Mouse (Mus musculus): ENCODE data around the gene Zar1. TPM values are rescaled to one million over a fixed set of nuclear protein-coding genes. Genes with fewer than 3 reads are reported as not detected.
"Not testable (repeated sequence)": the region's sequence is repeated elsewhere in the genome, so short reads cannot be mapped to it uniquely, and the experiment has no call there.

Zar1 gene
- polyA plus RNA-seq (2015; fragmentation: Nextera tagmentation; extraction: Ambion mirVana), result 0.15 and 0.25 TPM in 2 replicates

DNA sequence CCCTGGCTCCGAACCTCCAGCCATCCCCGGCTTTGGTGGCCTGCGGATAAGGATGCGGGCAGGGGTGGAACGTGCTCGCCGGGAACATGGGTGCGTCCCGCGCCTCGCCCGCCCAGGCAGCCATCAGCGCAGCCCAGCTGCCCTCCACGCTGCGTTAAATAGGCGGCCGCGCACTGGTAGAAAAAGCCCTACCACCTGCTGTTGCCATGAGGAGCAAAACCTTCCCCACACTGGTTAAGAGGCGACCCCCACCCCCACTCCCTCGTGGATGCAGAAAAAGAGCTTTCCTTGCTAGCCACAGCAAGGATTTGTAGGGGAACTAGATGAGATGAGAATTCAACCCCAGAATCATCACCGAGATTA is at the start of gene Zar1:
Zar1 (minus strand) TSS at position 285 of the 363 bp plus-strand sequence.
- H3K27me3 ChIP-seq (replicated peaks), result peaks cover 53% of the 10 kb centered on the region
- H3K4me3 ChIP-seq, result peak within 1 kb of the TSS; percentile 57
- WGBS, result 7% methylated on average over 18 of the region's 21 CpGs
- not testable (repeated sequence) for H3K4me1 ChIP-seq; H3K9me3 ChIP-seq; ATAC-seq (ENCODE audit: extremely low read depth, insufficient number of reproducible peaks, low FRiP score, low TSS enrichment); H3K36me3 ChIP-seq; H3K27ac ChIP-seq (replicated peaks)
- H3K9ac ChIP-seq, result peak within 1 kb of the TSS; percentile 78
- H3K4me2 ChIP-seq, result peak within 1 kb of the TSS; percentile 89

DNA sequence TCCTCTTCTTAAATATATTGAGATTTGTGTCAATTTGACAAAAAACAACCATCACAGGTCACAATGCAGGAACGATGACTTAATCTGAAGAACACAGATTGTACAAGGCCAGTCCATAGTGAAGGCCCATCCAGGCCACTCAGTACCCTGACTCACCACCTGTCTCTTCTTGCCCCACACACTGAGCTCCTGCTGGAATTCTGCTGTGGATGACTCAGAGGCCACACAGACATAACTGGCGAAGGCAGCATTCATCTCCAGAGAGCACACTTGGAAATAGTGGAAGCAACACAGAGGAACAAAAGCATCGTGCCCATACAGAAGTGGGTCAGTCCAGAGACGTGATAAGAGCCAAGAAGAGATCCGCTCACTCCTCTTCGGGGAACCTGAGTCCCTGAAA is 49.0 kb upstream of the Zar1 start:
- H3K4me2 ChIP-seq, result no peak overlapping the region
- H3K27ac ChIP-seq (replicated peaks), result no peak overlapping the region
- no peaks in the 10 kb centered on the region for H3K27me3 ChIP-seq (replicated peaks)
- H3K4me3 ChIP-seq, result no peak overlapping the region
- H3K9me3 ChIP-seq, result no peaks in the 10 kb centered on the region
- H3K9ac ChIP-seq, result no peak overlapping the region
- ATAC-seq (ENCODE audit: extremely low read depth, insufficient number of reproducible peaks, low FRiP score, low TSS enrichment), result no peak
- no peaks in the 10 kb centered on the region for H3K4me1 ChIP-seq
- 68% methylated on average over 6 of the region's 6 CpGs for WGBS
- H3K36me3 ChIP-seq, result no peaks in the 10 kb centered on the region

DNA sequence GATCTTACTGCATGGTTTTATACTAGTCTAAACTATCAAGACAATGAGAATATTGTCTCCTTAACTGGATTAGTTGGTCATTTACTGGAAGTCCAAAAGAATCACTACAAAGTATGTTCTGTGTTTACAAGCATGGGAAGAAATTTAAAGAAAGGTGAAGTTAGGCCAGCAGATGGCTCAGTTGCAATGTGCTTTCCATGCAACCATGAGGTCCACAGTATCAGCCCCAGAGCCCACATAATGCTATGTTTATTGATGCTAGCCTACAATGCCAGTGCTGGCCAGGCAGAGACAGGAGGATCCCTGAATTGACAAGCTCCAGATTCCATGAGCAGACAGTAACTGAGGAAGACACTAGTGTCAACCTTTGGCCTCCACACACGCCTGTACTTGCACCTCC is 40.0 kb upstream of the Zar1 start:
- 68% methylated on average over 1 of the region's 1 CpGs for WGBS
- no peaks in the 10 kb centered on the region for H3K36me3 ChIP-seq
- H3K27me3 ChIP-seq (replicated peaks), result no peaks in the 10 kb centered on the region
- H3K9ac ChIP-seq, result no peak overlapping the region
- H3K4me3 ChIP-seq, result no peak overlapping the region
- H3K4me2 ChIP-seq, result no peak overlapping the region
- no peak overlapping the region for H3K27ac ChIP-seq (replicated peaks)
- no peak for ATAC-seq (ENCODE audit: extremely low read depth, insufficient number of reproducible peaks, low FRiP score, low TSS enrichment)
- no peaks in the 10 kb centered on the region for H3K9me3 ChIP-seq
- no peaks in the 10 kb centered on the region for H3K4me1 ChIP-seq

DNA sequence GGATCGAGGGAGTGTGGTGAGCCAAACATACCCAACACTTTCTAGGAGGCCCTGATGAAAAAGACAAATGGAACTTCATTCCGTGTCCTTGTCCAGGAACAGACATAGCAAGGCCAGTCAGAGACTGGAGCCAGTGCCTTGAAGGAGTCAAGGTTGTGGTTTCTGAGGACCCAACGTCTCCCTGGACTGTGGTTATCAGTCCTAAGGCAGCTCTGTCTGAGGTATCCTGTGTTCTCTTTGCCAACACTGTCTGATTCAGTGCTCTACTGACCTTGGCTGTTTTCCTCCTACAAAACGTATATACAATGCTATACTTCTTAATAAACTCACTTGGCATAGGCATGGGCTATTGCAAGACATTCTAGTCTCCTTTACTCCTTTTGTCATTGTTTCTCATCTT is 36.4 kb upstream of the Zar1 start:
- WGBS, result 71% methylated on average over 4 of the region's 4 CpGs
- no peak overlapping the region for H3K4me3 ChIP-seq
- no peaks in the 10 kb centered on the region for H3K36me3 ChIP-seq
- no peak overlapping the region for H3K9ac ChIP-seq
- no peaks in the 10 kb centered on the region for H3K4me1 ChIP-seq
- no peak for ATAC-seq (ENCODE audit: extremely low read depth, insufficient number of reproducible peaks, low FRiP score, low TSS enrichment)
- H3K4me2 ChIP-seq, result no peak overlapping the region
- no peaks in the 10 kb centered on the region for H3K9me3 ChIP-seq
- H3K27me3 ChIP-seq (replicated peaks), result no peaks in the 10 kb centered on the region
- no peak overlapping the region for H3K27ac ChIP-seq (replicated peaks)

DNA sequence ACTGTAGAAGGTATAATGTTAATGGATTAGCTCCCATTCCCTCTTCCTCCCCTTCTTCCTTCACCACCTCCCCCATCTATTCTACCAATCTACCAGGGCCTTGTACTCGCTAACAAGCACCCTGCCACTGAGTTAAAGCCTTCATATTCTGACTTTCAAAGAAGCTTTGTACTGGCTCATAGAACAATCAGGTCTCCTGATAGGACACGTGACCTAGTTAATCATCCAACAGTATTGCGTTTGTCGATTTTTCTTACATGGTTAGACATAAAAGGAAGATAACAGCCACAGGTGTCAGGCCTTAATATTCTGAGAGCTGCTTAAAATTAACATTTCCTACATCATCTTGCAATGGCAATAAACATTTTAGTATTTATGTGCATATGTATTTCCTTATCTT is 22.1 kb upstream of the Zar1 start:
- Histone ChIP-seq H3K9me3 (no peaks in the 10 kb centered on the region), H3K27ac (replicated peaks) (no peak overlapping the region), H3K36me3 (no peaks in the 10 kb centered on the region), H3K4me2 (no peak overlapping the region), H3K27me3 (replicated peaks) (no peaks in the 10 kb centered on the region; the same call in 1 of the 2 replicates), H3K9ac (no peak overlapping the region), H3K4me3 (no peak overlapping the region), H3K4me1 (peaks cover 6% of the 10 kb centered on the region; the same call in 1 of the 2 replicates)
- no peak for ATAC-seq (ENCODE audit: extremely low read depth, insufficient number of reproducible peaks, low FRiP score, low TSS enrichment)
- WGBS, result 83% methylated on average over 4 of the region's 4 CpGs

DNA sequence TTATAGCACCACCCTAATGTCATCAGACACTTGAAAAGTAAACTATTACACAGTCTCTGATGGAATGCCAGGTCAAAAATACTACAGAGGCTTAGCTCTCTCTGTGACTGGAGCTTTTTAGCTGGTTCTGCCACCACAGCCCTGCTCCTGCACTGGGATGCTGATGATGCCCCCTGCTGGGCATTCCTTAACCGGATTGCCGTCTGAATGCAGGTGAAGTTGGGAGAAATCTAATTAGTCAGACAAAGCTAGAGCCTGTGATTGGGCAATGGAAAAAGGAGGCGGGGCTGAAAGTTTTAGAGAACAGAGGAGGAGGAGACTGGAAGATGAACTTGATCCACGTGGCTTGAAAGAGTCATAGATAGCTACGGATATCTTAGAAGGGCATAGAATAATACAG is 20.0 kb upstream of the Zar1 start:
- ATAC-seq (ENCODE audit: extremely low read depth, insufficient number of reproducible peaks, low FRiP score, low TSS enrichment), result no peak
- Histone ChIP-seq H3K9me3 (no peaks in the 10 kb centered on the region), H3K4me2 (no peak overlapping the region)

DNA sequence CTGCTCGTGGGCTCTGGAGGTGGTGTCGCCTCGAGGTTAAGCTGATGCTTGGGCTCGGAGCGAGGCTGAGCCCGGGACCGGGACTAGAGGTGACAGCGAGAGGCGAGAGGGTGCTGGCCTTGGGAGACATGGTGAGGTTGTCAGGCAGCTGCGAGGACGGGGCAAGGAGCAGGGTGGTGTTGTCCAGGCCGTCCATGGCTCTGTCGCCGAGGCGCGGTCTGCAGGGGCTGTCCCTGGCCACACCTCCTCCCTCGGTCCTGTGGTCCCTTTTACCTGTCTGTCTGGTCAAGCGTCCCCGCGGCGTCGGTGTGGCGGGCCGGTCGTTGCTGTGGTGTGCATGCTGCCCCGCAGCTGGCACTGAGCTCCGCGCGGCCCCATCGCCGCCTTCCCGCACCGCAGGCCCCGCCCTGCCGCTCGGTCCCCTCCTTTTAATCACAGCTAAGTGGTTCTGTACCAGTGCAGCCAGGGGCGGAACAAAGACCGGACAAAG is 6.2 kb upstream of the Zar1 start, which contains the start of gene Gm5868:
Gm5868 (minus strand) TSS at position 360 of the 490 bp plus-strand sequence.
- Histone ChIP-seq H3K36me3 (no peaks in the 10 kb centered on the region), H3K27ac (replicated peaks) (no peak within 1 kb of the TSS), H3K4me2 (peak within 1 kb of the TSS; percentile 77), H3K9me3 (no peaks in the 10 kb centered on the region), H3K27me3 (replicated peaks) (peaks cover 38% of the 10 kb centered on the region), H3K4me3 (peak within 1 kb of the TSS; percentile 53), H3K4me1 (peaks cover 7% of the 10 kb centered on the region), H3K9ac (peak within 1 kb of the TSS; percentile 66)
- ATAC-seq (ENCODE audit: extremely low read depth, insufficient number of reproducible peaks, low FRiP score, low TSS enrichment), result no peak
- 3% methylated on average over 38 of the region's 38 CpGs for WGBS

More for the DNA sequence above, 20.0 kb upstream of the Zar1 start:
- 14% methylated on average over 5 of the region's 5 CpGs for WGBS
- Histone ChIP-seq H3K36me3 (no peaks in the 10 kb centered on the region), H3K4me1 (no peaks in the 10 kb centered on the region), H3K9ac (no peak overlapping the region), H3K27me3 (replicated peaks) (no peaks in the 10 kb centered on the region; the same call in 1 of the 2 replicates), H3K27ac (replicated peaks) (no peak overlapping the region), H3K4me3 (no peak overlapping the region)

DNA sequence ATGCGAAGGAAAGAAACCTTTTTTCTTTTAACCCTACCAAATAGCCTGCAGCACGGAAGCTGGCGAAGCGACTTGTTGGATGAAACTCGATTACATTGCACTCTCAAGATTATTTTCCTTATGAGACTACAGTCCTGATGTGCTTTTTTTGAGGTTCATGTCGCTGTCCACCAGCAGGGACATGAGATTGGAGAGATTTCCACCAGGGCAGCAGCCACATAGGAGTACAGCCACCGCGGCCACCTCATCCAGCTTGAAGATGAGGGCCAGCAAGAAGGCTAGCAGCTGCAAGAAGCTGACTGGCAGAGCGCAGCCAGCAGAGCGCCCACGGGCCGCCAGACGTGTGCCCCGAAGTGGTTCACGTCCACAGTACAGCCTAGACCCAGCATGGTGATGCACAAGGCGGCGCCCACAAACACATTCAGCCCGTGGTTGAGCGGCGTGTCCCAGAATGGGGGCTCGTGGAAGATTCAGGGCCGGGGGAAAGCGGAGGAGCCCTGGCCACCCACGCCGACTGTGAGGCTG is 5.7 kb upstream of the Zar1 start:
- ATAC-seq (ENCODE audit: extremely low read depth, insufficient number of reproducible peaks, low FRiP score, low TSS enrichment); H3K36me3 ChIP-seq; H3K9me3 ChIP-seq; H3K27ac ChIP-seq (replicated peaks); H3K4me1 ChIP-seq: not testable (repeated sequence)
- 36% methylated on average over 25 of the region's 25 CpGs for WGBS
- Histone ChIP-seq H3K4me3 (peak overlapping the region; percentile 53), H3K4me2 (peak overlapping the region; percentile 77), H3K9ac (peak overlapping the region; percentile 66; the same call in 1 of the 2 replicates), H3K27me3 (replicated peaks) (peaks cover 41% of the 10 kb centered on the region)

DNA sequence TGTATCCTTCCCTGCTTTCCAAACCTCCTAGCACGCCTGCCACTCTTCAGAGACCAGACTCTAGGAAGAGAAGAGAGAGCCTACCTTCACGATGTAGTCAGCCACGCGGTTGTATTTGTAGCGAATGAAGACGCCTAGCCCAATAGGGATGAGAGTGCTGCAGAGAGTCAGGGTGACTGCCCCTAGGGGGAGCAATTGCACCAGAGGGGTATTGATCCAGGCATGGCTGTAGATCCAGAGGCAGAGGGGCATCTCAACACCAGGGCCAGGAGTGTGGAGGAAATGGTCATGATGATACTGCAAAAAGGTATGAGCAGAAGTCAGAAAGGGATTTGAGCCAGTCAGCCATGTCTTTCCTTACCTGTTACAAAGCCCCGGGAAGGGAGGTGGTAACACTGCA is 5.1 kb upstream of the Zar1 start:
- not testable (repeated sequence) for H3K27ac ChIP-seq (replicated peaks); H3K9me3 ChIP-seq; H3K4me2 ChIP-seq; H3K4me1 ChIP-seq; H3K9ac ChIP-seq; H3K36me3 ChIP-seq; H3K4me3 ChIP-seq; ATAC-seq (ENCODE audit: extremely low read depth, insufficient number of reproducible peaks, low FRiP score, low TSS enrichment)
- WGBS, result 36% methylated on average over 7 of the region's 7 CpGs
- peaks cover 47% of the 10 kb centered on the region for H3K27me3 ChIP-seq (replicated peaks)

DNA sequence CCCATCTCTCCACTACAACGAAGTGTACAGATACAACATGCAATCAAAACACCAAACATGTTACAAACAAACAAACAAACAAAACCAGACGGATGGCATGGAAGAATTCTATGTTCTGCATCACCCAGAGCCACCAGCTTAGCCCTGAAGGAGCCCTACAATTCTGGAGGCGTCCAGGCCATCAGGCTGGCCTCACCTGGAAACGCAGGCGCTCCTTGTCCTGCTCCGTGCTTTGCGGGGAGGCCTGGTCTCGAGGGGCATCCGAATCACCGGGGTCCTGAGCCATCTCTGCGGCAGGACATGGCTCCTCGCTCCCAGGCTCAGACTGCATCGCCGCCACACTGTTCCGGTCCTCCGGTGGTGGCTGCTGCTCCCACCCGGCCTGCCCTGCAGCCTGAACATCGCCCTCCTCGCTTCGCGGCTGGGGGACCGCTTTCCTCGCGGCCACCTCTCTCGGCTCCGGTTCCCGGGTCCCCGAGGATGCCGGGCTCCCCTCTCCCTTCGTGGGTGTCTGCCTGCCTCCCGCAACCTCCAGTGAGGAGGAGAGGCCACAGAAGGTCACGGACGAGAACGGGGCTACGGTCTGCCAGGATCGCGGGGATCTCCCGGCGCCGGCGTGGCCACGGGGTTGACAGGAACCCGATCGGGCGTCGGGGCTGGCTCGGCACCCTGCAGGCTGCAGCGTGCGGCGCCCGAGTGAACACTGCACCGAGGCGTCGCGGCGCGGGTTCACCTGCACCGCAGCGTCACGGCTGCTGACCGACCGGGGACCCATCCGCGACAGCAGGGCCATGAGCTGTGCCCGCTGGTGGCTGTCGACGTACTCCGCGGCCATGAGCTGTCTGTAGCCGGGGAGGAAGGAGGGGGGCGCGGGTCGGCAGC is 725 bp downstream of the Zar1 start:
- peak; percentile 31; the same call in 1 of the 2 replicates for ATAC-seq (ENCODE audit: extremely low read depth, insufficient number of reproducible peaks, low FRiP score, low TSS enrichment)
- not testable (repeated sequence) for H3K9me3 ChIP-seq; H3K4me1 ChIP-seq; H3K27ac ChIP-seq (replicated peaks); H3K36me3 ChIP-seq
- 4% methylated on average over 50 of the region's 73 CpGs for WGBS
- Histone ChIP-seq H3K4me3 (peak overlapping the region; percentile 57), H3K27me3 (replicated peaks) (peaks cover 49% of the 10 kb centered on the region), H3K9ac (peak overlapping the region; percentile 78), H3K4me2 (peak overlapping the region; percentile 89)

DNA sequence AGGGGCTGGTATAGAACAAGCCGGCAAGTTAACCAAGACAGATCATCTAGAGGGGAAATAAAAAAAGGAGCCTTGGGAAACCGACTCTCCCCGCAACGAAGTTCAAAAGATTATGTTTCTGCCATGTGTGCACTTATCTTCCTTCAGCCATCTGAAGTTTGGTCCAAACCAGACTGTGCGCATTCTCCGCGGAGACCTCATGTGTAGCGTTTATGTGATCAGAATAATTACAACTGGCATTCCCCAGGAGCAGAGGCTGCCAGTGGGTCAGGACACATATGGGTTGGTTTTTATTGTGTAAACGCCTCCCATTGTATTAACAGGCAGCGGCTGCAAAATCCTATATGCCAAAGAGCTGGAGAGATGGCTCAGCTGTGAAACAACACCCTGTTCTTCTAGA is 1.5 kb downstream of the Zar1 start:
- not testable (repeated sequence) for H3K9me3 ChIP-seq; H3K9ac ChIP-seq; H3K27ac ChIP-seq (replicated peaks); ATAC-seq (ENCODE audit: extremely low read depth, insufficient number of reproducible peaks, low FRiP score, low TSS enrichment); H3K36me3 ChIP-seq; H3K4me2 ChIP-seq; H3K4me3 ChIP-seq; H3K4me1 ChIP-seq
- H3K27me3 ChIP-seq (replicated peaks), result peaks cover 49% of the 10 kb centered on the region
- WGBS, result 68% methylated on average over 10 of the region's 10 CpGs
